Mouse (Mus musculus): ENCODE measurements around the gene Hltf. TPM values are rescaled to one million over a fixed set of nuclear protein-coding genes. Genes with fewer than 3 reads are reported as not detected.

Gene Hltf
- polyA plus RNA-seq, 1 experiment from 2014 or later, result 23.4 TPM

DNA sequence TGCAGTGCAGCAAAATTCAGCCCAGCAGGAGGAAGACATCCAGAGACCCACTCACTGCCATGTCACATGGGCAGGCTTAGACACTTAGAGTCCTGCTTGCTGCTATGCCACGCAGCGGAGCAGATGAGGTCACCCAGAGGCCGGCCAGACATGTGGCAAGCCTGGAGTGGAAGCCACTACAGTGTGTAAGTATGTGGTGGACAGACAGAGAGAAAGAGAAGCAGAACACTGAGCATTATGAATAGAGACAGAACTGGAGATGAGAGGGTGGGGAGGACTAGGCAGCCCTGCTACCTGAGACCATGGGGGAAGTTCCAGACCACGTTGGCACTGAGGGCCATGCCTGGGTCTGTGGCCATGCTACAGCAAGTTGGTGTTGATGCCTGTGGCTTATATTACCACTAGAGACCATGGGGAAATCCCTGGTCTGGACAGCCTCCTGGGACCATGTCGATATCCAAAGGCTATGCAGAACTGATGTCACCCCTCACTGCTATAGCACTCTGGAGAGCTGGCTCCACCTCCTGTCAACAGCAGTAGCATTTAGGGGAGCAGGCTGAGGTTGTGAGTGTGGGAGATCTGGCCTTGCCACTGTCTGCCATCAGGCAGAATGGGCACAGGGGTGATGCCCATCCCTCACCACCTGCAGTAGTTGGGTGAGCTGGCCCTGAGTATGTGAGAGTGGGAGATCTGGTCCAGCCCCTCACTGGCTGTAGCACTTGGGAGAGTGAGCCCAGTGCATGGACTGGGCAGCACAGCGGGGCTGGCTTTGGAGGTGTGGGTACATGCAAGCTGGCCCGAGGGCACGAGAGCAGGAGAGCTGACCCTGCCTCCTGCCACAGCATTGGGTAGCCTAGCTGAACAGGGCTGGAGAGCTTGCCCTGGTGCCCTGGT lies 73.1 kb downstream of the Hltf start:
- in situ Hi-C loops (cut with MboI; ENCODE audit: low pct_unique_long_range_greater_than_20kb), result no loop called here
- no peaks in the 10 kb centered on the region for H3K27me3 ChIP-seq
- no peak for DNase-seq (ENCODE audit: low read depth, low spot score)

DNA sequence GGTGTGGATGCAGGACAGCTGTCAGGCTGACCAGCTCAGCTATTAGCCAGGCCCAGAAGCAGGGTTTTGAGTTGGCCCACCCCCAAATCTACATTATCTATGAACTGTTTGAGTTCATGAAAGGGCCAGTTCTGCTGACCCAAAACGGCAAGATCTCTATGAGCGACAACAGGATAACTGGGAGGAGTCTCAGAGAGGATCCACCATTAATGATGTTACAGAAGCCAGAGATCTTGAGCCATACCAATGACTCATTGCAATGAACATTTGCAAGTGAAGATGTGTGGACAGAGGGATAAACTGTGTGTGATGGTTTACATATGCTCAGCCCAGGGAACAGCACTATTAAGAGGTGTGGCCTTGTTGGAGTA lies 73.7 kb downstream of the Hltf start:
- no peaks in the 10 kb centered on the region for H3K27me3 ChIP-seq
- in situ Hi-C loops (cut with MboI; ENCODE audit: low pct_unique_long_range_greater_than_20kb), result no loop called here
- ATAC-seq (no peak), DNase-seq (ENCODE audit: low read depth, low spot score) (no peak)
- no peak for TF ChIP-seq CTCF (IDR thresholded peaks at IDR 0.05)
- CTCF ChIA-PET, result interaction anchor here (1.0 to 1.4 kb wide), 2 partner anchors 22 to 28 kb away, joined by 3 to 4 read pairs; no protein-coding TSS in a partner anchor
- POLR2A ChIA-PET, result no interaction called here

More for the DNA sequence above, 73.1 kb downstream of the Hltf start:
- ATAC-seq, result peak; percentile 36
- TF ChIP-seq CTCF (IDR thresholded peaks at IDR 0.05), result no peak
- POLR2A ChIA-PET, result no interaction called here
- CTCF ChIA-PET, result interaction anchor here (0.9 to 1.4 kb wide), 3 partner anchors 19 to 27 kb away, joined by 3 to 4 read pairs (median 3); no protein-coding TSS in a partner anchor

DNA sequence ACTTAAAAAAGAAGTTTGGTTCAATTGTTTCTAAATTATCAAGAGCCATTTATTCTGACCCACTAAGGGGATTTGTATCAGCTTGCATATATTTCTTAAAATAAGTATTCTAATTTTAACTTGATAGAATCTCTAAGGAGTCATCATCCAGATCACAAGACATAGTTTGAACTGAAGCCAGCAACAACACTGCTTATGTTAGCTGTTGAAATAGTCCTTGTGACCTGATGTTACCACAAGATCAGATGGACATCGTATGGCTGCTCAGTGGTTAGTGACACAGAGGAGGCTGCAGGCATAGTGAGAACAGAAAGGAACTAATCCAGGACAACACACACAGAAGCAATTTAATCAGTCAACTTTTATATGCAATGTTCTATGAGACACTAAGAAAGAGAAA lies 75.1 kb downstream of the Hltf start:
- peak; percentile 74 for DNase-seq (ENCODE audit: low read depth, low spot score)
- ATAC-seq, result no peak
- no peak for TF ChIP-seq CTCF (IDR thresholded peaks at IDR 0.05)
- POLR2A ChIA-PET, result no interaction called here
- CTCF ChIA-PET, result interaction anchor here (0.7 to 1.1 kb wide), 3 partner anchors 14 to 40 kb away, joined by 3 read pairs; no protein-coding TSS in a partner anchor
- H3K27me3 ChIP-seq, result no peaks in the 10 kb centered on the region
- in situ Hi-C loops (cut with MboI; ENCODE audit: low pct_unique_long_range_greater_than_20kb), result no loop called here

DNA sequence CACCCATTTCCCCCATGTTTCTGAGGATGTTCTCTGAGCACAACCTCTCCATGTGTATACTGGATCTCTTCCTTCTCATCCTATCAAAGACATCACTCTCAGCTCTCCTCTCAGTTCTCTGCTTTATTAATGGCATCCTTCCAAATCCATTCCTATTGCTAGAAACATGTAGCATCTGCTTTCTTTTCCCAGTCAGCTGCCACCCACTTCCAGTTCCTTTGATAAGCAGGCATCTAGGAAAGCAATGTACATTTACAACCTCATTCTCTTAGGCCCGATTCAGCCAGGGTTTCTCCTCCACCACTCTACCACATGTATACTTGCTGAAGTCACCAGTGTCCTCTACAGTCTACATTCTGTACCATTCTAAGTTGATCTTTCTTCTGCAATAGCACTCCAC lies 76.1 kb downstream of the Hltf start:
- in situ Hi-C loops (cut with MboI; ENCODE audit: low pct_unique_long_range_greater_than_20kb), result no loop called here
- ATAC-seq, result no peak
- ChIA-PET POLR2A (no interaction called here), CTCF (interaction anchor here (1.1 kb wide), 1 partner anchor 19 kb away, joined by 3 read pairs; no protein-coding TSS in a partner anchor)
- H3K27me3 ChIP-seq, result no peaks in the 10 kb centered on the region
- TF ChIP-seq CTCF (IDR thresholded peaks at IDR 0.05), result no peak
- DNase-seq (ENCODE audit: low read depth, low spot score), result no peak

DNA sequence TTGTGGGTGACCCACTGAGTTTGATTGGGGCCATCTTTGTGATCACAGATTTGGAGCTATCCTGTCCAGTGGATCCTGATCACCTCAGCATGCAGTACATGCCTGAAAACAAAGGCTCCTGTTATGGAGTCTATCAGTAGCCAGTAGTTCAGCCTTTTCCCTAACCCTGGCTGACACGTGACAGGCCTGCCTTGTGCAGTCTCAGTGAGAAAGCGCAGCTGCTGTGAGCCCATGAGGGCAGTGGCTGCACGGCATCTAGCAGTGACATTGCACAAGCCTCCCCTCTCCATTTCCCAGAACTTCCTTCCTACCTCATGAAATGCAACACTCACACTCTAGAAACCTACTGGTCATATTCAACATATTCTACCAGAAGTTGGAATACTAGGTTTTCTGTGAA lies 76.9 kb downstream of the Hltf start:
- in situ Hi-C loops (cut with MboI; ENCODE audit: low pct_unique_long_range_greater_than_20kb), result no loop called here
- TF ChIP-seq CTCF (IDR thresholded peaks at IDR 0.05), result no peak
- DNase-seq (ENCODE audit: low read depth, low spot score) (no peak), ATAC-seq (no peak)
- ChIA-PET POLR2A (no interaction called here), CTCF (interaction anchor here (0.8 to 1.5 kb wide), 2 partner anchors 11 to 12 kb away, joined by 3 read pairs; no protein-coding TSS in a partner anchor)
- no peaks in the 10 kb centered on the region for H3K27me3 ChIP-seq

DNA sequence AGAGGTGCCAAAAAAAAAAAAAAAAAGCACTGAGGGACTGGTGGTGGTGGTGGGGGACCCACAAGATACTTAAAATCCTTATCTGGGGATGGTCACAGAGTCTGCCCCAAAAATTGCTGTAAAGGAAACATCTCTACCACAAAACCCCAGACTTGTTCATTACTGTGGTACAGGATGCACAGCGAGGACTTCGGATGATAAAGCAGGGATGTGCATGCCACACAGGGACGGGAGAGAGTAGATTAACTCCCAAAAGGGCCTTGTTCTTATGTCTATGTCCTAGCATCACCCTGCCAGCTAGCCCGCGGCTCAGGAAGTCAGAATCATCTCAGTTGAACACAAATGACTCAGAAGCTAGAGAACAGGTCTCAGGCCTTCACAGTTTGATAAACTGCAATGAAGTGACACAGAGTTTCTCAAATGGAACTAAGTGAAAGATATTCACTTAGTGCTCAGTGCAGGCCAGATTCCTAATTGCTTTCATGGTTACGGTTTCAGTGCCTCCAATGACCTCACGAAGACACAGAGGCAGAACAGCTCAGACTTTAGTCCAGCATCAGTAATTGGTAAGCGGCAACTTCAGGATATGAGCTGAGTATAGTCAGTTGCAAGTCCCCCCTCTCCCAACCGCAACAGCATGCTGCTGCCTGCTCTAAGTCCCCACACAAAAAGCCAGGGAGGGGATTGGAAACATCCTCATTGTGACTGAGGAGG lies 79.4 kb downstream of the Hltf start:
- no peaks in the 10 kb centered on the region for H3K27me3 ChIP-seq

DNA sequence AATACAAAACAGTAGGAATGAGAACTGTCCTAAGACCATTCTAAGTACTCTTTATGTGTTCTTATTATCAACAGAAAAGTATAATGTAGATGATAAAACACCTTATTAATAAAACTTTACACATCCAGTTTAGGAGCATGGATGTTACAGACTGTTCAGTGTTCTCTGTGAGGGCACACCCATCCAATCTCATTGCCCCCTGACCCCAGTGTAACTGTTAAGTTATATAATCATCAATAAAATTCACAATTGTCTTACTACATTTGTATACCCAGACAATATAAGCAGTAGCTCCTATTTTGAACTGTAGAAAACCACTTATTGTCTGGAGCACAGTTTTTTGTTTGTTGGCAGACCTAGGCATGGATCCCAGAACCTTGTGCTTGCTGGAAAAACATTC lies 83.6 kb downstream of the Hltf start:
- ATAC-seq, result no peak
- no peak for TF ChIP-seq CTCF (IDR thresholded peaks at IDR 0.05)
- in situ Hi-C loops (cut with MboI; ENCODE audit: low pct_unique_long_range_greater_than_20kb), result no loop called here
- ChIA-PET CTCF (no interaction called here), POLR2A (no interaction called here)
- no peak for DNase-seq (ENCODE audit: low read depth, low spot score)
- no peaks in the 10 kb centered on the region for H3K27me3 ChIP-seq

More for the DNA sequence above, 79.4 kb downstream of the Hltf start:
- TF ChIP-seq CTCF (IDR thresholded peaks at IDR 0.05), result no peak
- ATAC-seq (peak; percentile 98), DNase-seq (ENCODE audit: low read depth, low spot score) (peak; percentile 95)
- in situ Hi-C loops (cut with MboI; ENCODE audit: low pct_unique_long_range_greater_than_20kb), result no loop called here
- CTCF ChIA-PET, result interaction anchor here (1.1 to 4.4 kb wide), 7 partner anchors 9 to 44 kb away, joined by 3 to 25 read pairs (median 4); no protein-coding TSS in a partner anchor
- POLR2A ChIA-PET, result interaction anchor here (0.8 kb wide), 1 partner anchor 16 kb away, joined by 4 read pairs; no protein-coding TSS in a partner anchor

DNA sequence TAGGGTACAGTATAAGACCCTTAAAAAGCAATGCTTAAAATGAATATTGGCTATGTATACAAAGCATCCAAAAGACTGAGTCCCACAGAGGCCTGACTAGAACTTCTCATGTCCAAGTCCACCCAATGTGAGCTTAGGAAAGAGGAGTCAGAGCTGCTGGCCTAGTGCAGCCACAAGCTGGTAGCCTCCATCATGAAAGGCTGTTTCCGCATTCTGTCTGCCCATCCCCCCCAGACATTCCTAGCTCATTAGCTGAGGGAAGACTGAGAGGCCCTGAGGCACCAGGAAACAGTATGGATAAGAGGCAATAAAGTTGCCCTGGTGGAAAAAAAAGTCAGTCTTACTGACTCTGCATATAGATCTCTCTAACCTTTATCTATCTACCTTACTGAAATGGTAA lies 84.1 kb downstream of the Hltf start:
- DNase-seq (ENCODE audit: low read depth, low spot score) (no peak), ATAC-seq (no peak)
- in situ Hi-C loops (cut with MboI; ENCODE audit: low pct_unique_long_range_greater_than_20kb), result no loop called here
- CTCF ChIA-PET, result interaction anchor here (1.3 kb wide), 1 partner anchor 13 kb away, joined by 4 read pairs; the partner anchor contains the start of gene Gyg
- H3K27me3 ChIP-seq, result no peaks in the 10 kb centered on the region
- no peak for TF ChIP-seq CTCF (IDR thresholded peaks at IDR 0.05)
- POLR2A ChIA-PET, result no interaction called here

DNA sequence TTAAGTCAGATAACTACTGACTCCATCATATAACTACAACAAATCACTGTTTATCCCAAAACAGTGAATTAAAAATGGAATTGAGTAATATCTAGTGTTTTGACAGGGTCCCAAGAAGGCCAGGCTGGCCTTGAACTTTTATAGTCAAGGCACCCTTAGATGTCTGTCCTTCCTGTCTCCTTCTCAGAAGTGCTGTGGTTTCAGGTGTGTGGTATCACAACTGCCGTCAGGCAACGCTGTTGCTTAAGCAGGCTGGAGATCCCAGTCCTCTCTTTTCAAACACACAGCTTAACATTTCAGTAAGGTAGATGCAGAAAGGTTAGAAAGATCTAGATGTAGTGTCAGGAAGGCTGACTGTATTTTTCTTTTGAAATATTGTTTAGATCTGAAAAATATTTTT lies 84.5 kb downstream of the Hltf start:
- no peaks in the 10 kb centered on the region for H3K27me3 ChIP-seq
- TF ChIP-seq CTCF (IDR thresholded peaks at IDR 0.05), result no peak
- no peak for ATAC-seq
- no peak for DNase-seq (ENCODE audit: low read depth, low spot score)
- POLR2A ChIA-PET, result no interaction called here
- in situ Hi-C loops (cut with MboI; ENCODE audit: low pct_unique_long_range_greater_than_20kb), result no loop called here
- CTCF ChIA-PET, result interaction anchor here (1.3 kb wide), 1 partner anchor 12 kb away, joined by 4 read pairs; the partner anchor contains the start of gene Gyg

DNA sequence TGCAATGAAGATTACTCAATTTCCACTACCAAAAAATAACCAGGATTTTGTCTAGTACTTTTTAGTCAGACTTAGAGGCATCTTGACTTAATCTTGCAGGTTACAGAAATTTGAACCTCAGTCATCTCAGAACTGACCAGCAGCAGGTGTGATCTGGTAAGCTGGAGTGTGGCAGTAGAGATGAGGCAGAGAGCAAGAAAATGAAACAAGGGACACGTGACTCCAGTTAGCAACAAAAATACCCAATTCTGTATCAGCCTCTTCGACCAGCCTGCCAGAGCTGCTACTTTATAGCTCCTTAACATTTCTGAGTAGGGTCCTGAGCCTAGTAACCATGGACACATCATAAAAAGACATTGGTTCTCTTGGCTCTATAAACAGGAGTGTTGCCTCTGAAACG lies 85.0 kb downstream of the Hltf start:
- in situ Hi-C loops (cut with MboI; ENCODE audit: low pct_unique_long_range_greater_than_20kb), result no loop called here
- DNase-seq (ENCODE audit: low read depth, low spot score) (no peak), ATAC-seq (no peak)
- no peak for TF ChIP-seq CTCF (IDR thresholded peaks at IDR 0.05)
- ChIA-PET CTCF (interaction anchor here (1.3 kb wide), 1 partner anchor 12 kb away, joined by 4 read pairs; the partner anchor contains the start of gene Gyg), POLR2A (interaction anchor here (0.5 kb wide), 1 partner anchor 1994 kb away, joined by 3 read pairs; no protein-coding TSS in a partner anchor)
- H3K27me3 ChIP-seq, result no peaks in the 10 kb centered on the region
